8 mouse cellular contexts compared by ENCODE assay signal in genomic region chr2:46442576-46442975, GRCm38 (mm10).
DNase-seq lines count a peak whose midpoint lies in the region; TF ChIP-seq lines count a peak whose summit lies in the region.
"Had no signal": no experiment of that assay in that cellular context is flagged by ENCODE, and none has a peak within 500 bp of the region (broad histone marks: within the 10 kb centered on the region; RNA-seq: fewer than 3 reads in every experiment).

No protein-coding gene starts in this region.

- no peaks in the 10 kb centered on the region for H3K27me3 ChIP-seq in C2C12 (ENCODE audit: control insufficient read depth, insufficient read depth, insufficient read length)
- H3K27me3 ChIP-seq: hindbrain, embryonic 15.5 days had no signal

- H3K79me3 ChIP-seq in C2C12 (ENCODE audit: low read depth) = no peaks in the 10 kb centered on the region

- H3K36me3 ChIP-seq in C2C12 (ENCODE audit: control insufficient read depth, insufficient read depth) = no peaks in the 10 kb centered on the region
- H3K36me3 ChIP-seq: hindbrain, embryonic 15.5 days had no signal

- peak overlapping the region; percentile 32 for H3ac ChIP-seq in C2C12 (ENCODE audit: control insufficient read depth, insufficient read length, low read depth)

- TF ChIP-seq CTCF in C2C12 (IDR thresholded peaks at IDR 0.05; ENCODE audit: control insufficient read depth, insufficient read depth, insufficient read length) = no peak

- no peaks in the 10 kb centered on the region for H3K79me2 ChIP-seq in C2C12 (ENCODE audit: control insufficient read depth, insufficient read depth)

- H3K4me3 ChIP-seq in C2C12 (ENCODE audit: insufficient read depth, poor library complexity, severe bottlenecking) = no peak overlapping the region
- H3K4me3 ChIP-seq: hindbrain, embryonic 15.5 days had no signal

- peak; percentile 32 for DNase-seq in 3134 (ENCODE audit: extremely low read depth, insufficient read length, low spot score)
- peak; percentile 68 for DNase-seq in heart, adult 8-10 months (ENCODE audit: low spot score)
- DNase-seq in kidney, postnatal 14 days = peak; percentile 26
- DNase-seq in cerebellum, adult 11-12 months = no peak
- no peak for DNase-seq in urinary bladder, postnatal 25 days (ENCODE audit: low spot score)
- no peak for DNase-seq in urinary bladder, postnatal 14 days (ENCODE audit: low spot score)

TF ChIP-seq in C2C12, 6 proteins besides CTCF, POLR2A, EP300 and RAD21:
- TF ChIP-seq FOSL1 (IDR thresholded peaks at IDR 0.05; ENCODE audit: insufficient read depth, low read length, poor library complexity, severe bottlenecking) = no peak
- no peak for TF ChIP-seq MYOG (IDR thresholded peaks at IDR 0.05; ENCODE audit: control insufficient read depth, extremely low read depth, insufficient read length)
- TF ChIP-seq MAX (IDR thresholded peaks at IDR 0.05) = no peak
- no peak for TF ChIP-seq CEBPB (IDR thresholded peaks at IDR 0.05; ENCODE audit: low read depth)
- TF ChIP-seq MYOD1 (IDR thresholded peaks at IDR 0.05; ENCODE audit: control insufficient read depth, insufficient read length, low read depth) = no peak
- no peak for TF ChIP-seq USF1 (IDR thresholded peaks at IDR 0.05; ENCODE audit: low read depth)

Comparison
In these comparisons a context has a peak if more than half of its experiments do, and no peak if none do; other contexts are left out.
1. DNase-seq: peak in 3134 (single experiment), heart, adult 8-10 months (single experiment) and kidney, postnatal 14 days (single experiment); none in cerebellum, adult 11-12 months (single experiment), urinary bladder, postnatal 25 days (single experiment) and urinary bladder, postnatal 14 days (single experiment).